Comparison of ENCODE assay signal across 8 mouse cellular contexts in genomic region chr7:65369101-65369500, GRCm38 (mm10).
DNase-seq lines count a peak whose midpoint lies in the region; ATAC-seq and TF ChIP-seq lines count a peak whose summit lies in the region.

No protein-coding gene starts in this region.

- no peak for ATAC-seq in heart, embryonic 16.5 days (replicated peaks; ENCODE audit: extremely low read depth, insufficient read depth, low FRiP score)
- no peak for ATAC-seq in liver, embryonic 15.5 days (ENCODE audit: insufficient read depth)
- ATAC-seq in megakaryocyte progenitor cell, adult 5-6 weeks (replicated peaks; ENCODE audit: poor library complexity), result no peak

- intact Hi-C loops in gastrocnemius, adult 2 months (cut with DNase I), result loop anchor here (5.0 kb wide), 1 partner anchor 88 kb away; no protein-coding TSS in a partner anchor

- peak overlapping the region; percentile 73 for H3K9ac ChIP-seq in heart, embryonic 16.5 days (ENCODE audit: low read length)
- no peak overlapping the region for H3K9ac ChIP-seq in liver, embryonic 15.5 days

- H3K79me2 ChIP-seq in C2C12 (ENCODE audit: control insufficient read depth, insufficient read depth), result peaks cover 64% of the 10 kb centered on the region

- peak overlapping the region; percentile 94 for H3K4me3 ChIP-seq in gastrocnemius, adult 2 months
- peak overlapping the region; percentile 68 for H3K4me3 ChIP-seq in C2C12 (ENCODE audit: insufficient read depth, poor library complexity, severe bottlenecking)
- H3K4me3 ChIP-seq in heart, embryonic 16.5 days (ENCODE audit: low read length), result peak overlapping the region; percentile 57
- H3K4me3 ChIP-seq in liver, embryonic 15.5 days (replicated peaks), result peak overlapping the region; percentile 27

- H3K79me3 ChIP-seq in C2C12 (ENCODE audit: low read depth), result peaks cover 61% of the 10 kb centered on the region

- H3K27ac ChIP-seq in gastrocnemius, adult 2 months, result peak overlapping the region; percentile 95
- H3K27ac ChIP-seq in heart, embryonic 16.5 days (ENCODE audit: low read length), result peak overlapping the region; percentile 68
- no peak overlapping the region for H3K27ac ChIP-seq in liver, embryonic 15.5 days (replicated peaks)

- TF ChIP-seq CTCF in gastrocnemius, adult 2 months (IDR thresholded peaks at IDR 0.05), result no peak
- no peak for TF ChIP-seq CTCF in C2C12 (IDR thresholded peaks at IDR 0.05; ENCODE audit: control insufficient read depth, insufficient read depth, insufficient read length)

- WGBS in heart, embryonic 16.5 days, result 13% methylated on average over 5 of the region's 5 CpGs
- 27% methylated on average over 5 of the region's 5 CpGs for WGBS in liver, embryonic 15.5 days (ENCODE audit: insufficient replicate concordance)

- H3K9me3 ChIP-seq in heart, embryonic 16.5 days (replicated peaks; ENCODE audit: control insufficient read depth, low read length), result no peaks in the 10 kb centered on the region
- H3K9me3 ChIP-seq in liver, embryonic 15.5 days (replicated peaks), result no peaks in the 10 kb centered on the region

- H3ac ChIP-seq in C2C12 (ENCODE audit: control insufficient read depth, insufficient read length, low read depth), result no peak overlapping the region

- no peaks in the 10 kb centered on the region for H3K36me3 ChIP-seq in C2C12 (ENCODE audit: control insufficient read depth, insufficient read depth)
- H3K36me3 ChIP-seq in heart, embryonic 16.5 days (ENCODE audit: control insufficient read depth, insufficient read depth), result no peaks in the 10 kb centered on the region
- no peaks in the 10 kb centered on the region for H3K36me3 ChIP-seq in liver, embryonic 15.5 days (replicated peaks)

- no peak for DNase-seq in gastrocnemius, adult 2 months
- no peak for DNase-seq in gastrocnemius, postnatal 10 days
- DNase-seq in embryo, embryonic 11 days, result no peak
- no peak for DNase-seq in layer of hippocampus, adult 9-10 months (ENCODE audit: low spot score)

- H3K4me1 ChIP-seq in heart, embryonic 16.5 days (ENCODE audit: control insufficient read depth, insufficient read depth, low read length), result peaks cover 38% of the 10 kb centered on the region
- peaks cover 24% of the 10 kb centered on the region for H3K4me1 ChIP-seq in liver, embryonic 15.5 days (replicated peaks)

- peak overlapping the region; percentile 78 for H3K4me2 ChIP-seq in heart, embryonic 16.5 days (ENCODE audit: low read depth, low read length)
- peak overlapping the region; percentile 44 for H3K4me2 ChIP-seq in liver, embryonic 15.5 days

- no peaks in the 10 kb centered on the region for H3K27me3 ChIP-seq in C2C12 (ENCODE audit: control insufficient read depth, insufficient read depth, insufficient read length)
- H3K27me3 ChIP-seq in heart, embryonic 16.5 days (ENCODE audit: control insufficient read depth, insufficient read depth, low read length), result no peaks in the 10 kb centered on the region
- peaks cover 66% of the 10 kb centered on the region for H3K27me3 ChIP-seq in liver, embryonic 15.5 days

TF ChIP-seq in C2C12, 6 proteins besides CTCF, POLR2A, EP300 and RAD21:
- TF ChIP-seq CEBPB (IDR thresholded peaks at IDR 0.05; ENCODE audit: low read depth) (no peak), FOSL1 (IDR thresholded peaks at IDR 0.05; ENCODE audit: insufficient read depth, low read length, poor library complexity, severe bottlenecking) (no peak), MYOG (IDR thresholded peaks at IDR 0.05; ENCODE audit: control insufficient read depth, extremely low read depth, insufficient read length) (no peak), MAX (IDR thresholded peaks at IDR 0.05) (no peak)

Comparison
In these comparisons a context has a peak if more than half of its experiments do, and no peak if none do; other contexts are left out.
1. H3K4me3 ChIP-seq: peak in every context shown above with its lines; median percentile 94 in gastrocnemius, adult 2 months; 68 in C2C12; 57 in heart, embryonic 16.5 days; 27 in liver, embryonic 15.5 days.